Mouse (Mus musculus): ENCODE measurements at regions not wholly inside any gene's neighbourhood (a gene's known extent, or its start where the extent isn't known, plus 50 kb on each side); places are given as distances from the start of the nearest gene placed in this dataset.
"Not testable (repeated sequence)": the region's sequence is repeated elsewhere in the genome, so short reads cannot be mapped to it uniquely, and the experiment has no call there.

GRCm38 (mm10) chr15:93189266-93189855, 85.6 kb downstream of the Gxylt1 start:
- no peak for DNase-seq (ENCODE audit: low read depth, low spot score)

- DNase-seq (ENCODE audit: low read depth, low spot score): no peak
These were observed 98.8 kb downstream of the Gxylt1 start for GRCm38 (mm10) chr15:93176221-93176620.

DNA sequence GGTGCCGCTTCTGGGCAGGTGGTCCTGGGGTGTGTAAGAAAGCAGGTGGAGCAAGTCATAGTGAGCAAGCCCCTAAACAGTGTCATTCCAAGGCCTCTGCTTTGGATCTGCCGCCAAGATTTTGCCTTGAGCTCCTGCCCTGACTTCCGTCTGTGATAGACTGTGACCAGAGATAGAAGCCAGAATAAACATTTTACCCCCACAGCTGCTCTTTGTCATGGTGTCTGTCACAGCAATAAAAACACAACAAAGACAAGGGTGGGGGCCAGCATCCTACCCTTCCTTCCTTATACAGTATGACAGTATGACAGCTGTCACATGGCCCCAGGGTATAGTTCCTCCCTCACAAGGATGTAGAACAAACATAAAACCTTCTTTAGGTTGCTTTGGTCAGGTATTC, 106.2 kb downstream of the Gxylt1 start:
- no peak for DNase-seq (ENCODE audit: low read depth, low spot score)

GRCm38 (mm10) chr15:93167451-93167850, 107.5 kb downstream of the Gxylt1 start:
- DNase-seq (ENCODE audit: low read depth, low spot score): no peak

DNA sequence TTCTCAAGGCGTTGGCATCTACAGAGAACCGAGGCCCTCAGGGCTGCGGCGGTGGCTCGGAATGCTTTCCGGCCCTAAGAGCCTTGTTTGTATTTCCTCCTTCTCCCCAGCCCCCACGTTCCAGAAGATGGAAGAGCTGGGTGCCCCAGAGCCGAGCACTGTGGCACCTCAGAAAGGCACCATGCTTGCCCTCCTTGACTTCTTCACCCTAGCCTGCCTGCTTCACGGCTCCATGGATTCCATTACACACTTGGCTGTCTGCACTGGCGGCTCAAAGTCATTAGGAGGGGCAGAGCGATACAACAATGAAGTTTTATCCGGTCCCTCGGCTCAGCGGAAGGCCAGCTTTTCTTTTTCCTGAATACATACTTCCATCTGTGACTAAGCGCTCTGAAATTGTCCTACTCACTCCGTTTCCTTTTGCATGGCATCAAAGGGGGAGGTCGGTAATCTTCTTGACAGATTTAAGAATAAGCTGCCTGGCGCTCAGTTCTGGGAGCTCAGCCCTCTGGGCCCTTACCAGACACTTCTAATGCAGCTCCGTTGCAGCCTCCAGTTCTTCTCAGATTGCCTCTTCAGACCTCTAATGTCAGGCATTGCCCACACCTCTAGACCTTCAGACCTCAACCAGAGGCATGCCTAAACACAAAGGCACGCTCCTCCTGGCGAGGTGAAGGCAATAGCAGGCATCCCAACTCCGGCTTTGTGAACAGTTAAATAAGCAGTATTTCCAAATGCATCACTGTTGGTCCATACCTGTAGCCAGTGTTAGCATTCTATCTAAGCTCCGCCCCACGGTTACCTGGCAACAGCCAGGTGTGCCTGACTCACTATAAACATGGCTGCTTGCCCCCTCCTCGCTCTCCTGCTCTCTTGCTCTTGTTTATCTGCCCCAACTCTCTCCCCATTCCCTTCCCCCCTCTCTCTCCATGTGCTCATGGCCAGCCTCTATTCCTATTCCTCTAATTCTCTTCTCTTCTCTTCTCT, 112.8 kb downstream of the Gxylt1 start:
- no peak for DNase-seq (ENCODE audit: low read depth, low spot score)

DNA sequence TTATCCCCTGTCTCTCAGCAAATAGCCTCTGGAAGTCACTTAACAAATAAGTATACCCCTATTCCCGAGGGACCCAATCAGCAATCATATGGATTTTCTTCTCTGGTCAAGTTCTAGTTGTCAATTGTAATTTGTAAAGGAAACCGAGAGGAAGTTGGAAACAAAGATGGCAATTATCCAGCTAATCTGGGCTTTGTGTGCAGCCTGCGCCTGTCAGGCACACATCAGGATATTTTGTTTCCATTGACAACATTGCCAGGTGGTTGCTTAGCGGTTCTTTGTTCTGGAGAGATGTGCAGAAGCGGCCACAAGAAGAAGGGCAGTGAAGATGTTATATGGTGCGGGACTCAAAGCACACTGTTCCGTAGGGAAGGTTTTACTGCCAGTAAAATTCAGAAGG, 113.7 kb downstream of the Gxylt1 start:
- DNase-seq (ENCODE audit: low read depth, low spot score): no peak

GRCm38 (mm10) chr15:93155756-93156155, 119.2 kb downstream of the Gxylt1 start:
- no peak for DNase-seq (ENCODE audit: low read depth, low spot score)

- DNase-seq (ENCODE audit: low read depth, low spot score): no peak
These were observed 121.0 kb downstream of the Gxylt1 start for GRCm38 (mm10) chr15:93154022-93154421.

DNA sequence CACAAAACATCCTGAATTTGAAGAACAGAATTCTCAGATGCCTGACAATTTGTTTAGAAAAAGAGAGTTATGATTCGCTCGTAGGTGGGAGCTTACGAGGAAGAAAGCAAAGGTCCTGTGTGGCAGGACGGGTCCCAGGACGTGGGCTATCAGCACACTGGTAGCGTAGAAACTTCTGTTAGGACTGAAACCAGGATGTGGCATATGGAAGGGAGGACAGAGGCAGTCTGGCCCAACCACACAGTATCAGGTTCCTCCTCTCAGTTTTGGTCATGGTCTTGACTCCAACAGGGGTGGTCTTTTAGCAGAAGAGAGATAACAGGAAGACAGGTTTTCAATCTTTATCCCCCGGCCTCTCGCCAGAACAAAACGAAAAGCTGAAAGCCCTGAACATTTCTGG, 130.1 kb downstream of the Gxylt1 start:
- DNase-seq (ENCODE audit: low read depth, low spot score): no peak

DNA sequence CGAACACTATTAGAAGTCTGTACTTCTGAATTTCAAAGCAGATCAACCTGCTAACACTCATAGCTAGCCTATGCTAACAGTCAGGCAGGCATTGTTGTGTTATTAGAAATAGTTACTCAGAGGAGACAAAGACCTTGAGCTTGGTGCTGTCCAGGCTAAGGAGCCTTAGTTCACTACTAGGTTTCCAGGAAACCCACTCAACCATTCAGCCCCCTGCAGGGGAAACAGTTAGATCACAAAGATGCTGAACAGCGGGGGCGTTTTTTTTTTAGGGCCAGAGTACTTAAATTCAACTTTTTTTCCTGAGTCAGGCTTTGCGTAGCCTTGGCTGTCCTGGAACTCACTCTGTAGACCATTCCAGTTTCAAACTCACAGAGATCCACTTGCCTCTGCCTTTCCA, 130.7 kb downstream of the Gxylt1 start:
- no peak for DNase-seq (ENCODE audit: low read depth, low spot score)

DNA sequence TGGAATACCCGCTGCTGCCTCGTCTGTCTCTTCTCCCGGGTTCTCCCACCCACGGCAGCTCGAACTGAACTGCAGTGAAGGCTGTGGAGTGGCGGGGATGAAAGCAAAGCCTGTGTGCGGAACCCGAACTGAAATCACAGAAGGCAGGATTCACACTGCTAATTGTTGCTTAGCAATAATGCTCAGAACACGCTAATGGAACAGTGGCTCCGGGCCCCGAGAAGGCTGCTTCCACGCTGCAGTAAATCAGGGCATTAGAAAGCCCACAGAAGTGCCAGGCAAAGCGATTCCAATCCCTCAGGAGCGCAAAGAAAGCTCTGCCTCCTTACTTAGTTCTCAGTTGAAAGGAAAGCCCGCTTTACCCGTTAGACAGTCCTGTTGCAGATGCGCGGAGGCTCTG, 141.6 kb downstream of the Gxylt1 start:
- no peak for DNase-seq (ENCODE audit: low read depth, low spot score)

DNA sequence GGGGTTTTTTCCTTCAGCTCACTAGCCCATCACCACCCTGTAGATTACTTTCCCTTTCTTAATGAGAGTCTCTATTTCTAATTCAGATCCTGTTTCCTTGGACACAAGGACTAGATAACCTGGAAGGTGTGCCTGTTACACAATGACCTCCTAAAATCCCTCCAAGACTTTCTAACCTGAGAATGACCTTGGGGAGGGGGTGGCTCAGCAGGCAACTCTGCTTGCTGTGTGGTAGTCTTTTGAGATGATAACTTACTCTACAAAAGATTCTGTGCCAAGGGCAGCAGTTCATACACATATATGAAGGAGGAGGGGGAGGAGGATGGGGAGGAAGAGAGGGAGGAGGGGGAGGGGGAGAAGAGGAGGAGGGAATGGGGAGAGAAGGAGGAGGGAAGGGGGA, 143.9 kb downstream of the Gxylt1 start:
- DNase-seq (ENCODE audit: low read depth, low spot score): no peak

DNA sequence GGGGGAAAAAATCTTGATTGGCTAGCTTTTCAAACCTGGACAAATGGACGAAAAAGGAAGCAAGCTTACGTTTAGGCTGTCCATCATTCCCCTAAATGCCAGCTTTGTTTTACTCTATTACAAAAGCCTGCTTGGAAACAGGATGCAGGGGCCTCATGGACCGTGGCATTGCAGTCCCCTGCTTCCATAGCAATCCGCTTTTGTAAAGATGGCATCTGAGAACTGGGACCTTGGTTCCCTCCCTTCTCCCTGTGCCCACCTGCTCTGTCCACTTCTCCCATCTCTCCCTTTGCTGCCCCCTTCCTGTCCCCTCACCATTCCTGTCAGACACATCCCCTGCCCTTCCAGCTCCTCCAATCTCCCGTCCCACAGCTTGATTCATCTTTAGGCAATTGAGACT, 149.7 kb downstream of the Gxylt1 start:
- no peak for DNase-seq (ENCODE audit: low read depth, low spot score)

- DNase-seq (ENCODE audit: low read depth, low spot score): no peak
These were observed 153.8 kb downstream of the Gxylt1 start for GRCm38 (mm10) chr15:93121156-93121555.

- DNase-seq (ENCODE audit: low read depth, low spot score): not testable (repeated sequence)
These were observed 157.2 kb downstream of the Gxylt1 start for GRCm38 (mm10) chr15:93117806-93118205.

DNA sequence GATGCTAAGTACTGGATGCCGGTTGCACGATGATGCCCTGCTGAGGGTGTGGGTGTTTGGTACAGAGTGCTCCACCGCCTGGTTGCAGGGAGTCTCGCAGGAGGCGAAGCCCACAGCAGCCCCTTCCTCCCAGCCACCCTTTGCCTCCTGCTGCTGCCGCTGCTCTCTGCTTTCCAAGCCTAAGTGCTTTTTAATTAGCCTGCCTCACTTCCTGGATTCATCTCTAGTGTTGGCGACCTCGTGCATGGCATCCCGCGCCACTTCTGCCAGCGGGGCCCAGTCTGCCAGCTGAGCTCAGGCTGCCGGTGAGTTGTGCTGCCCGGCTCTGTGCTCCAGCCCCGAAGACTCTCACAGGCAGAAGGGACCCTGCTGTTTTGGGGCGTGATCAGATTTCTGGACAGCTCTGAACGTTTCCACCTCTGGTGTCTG, 159.3 kb downstream of the Gxylt1 start:
- no peak for DNase-seq (ENCODE audit: low read depth, low spot score)

DNA sequence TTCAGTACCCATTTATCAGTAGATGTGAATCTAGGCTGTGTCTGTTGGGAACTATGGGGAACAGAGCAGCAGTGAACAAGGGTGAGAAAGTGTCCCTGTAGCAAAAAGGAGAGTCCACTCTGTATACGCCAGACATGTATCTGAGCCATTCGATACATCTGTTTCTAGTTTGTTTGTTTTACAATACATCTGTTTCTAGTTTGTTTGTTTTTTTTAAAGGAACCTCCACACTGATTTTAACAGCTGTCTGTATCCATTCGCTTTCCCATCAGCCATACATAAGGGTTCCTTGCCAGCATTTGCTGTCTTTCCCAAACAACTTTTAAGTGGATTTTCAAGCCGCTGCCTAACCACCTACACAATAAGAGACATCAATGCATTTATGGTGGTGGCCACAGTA, 170.0 kb downstream of the Gxylt1 start:
- DNase-seq (ENCODE audit: low read depth, low spot score): no peak

GRCm38 (mm10) chr15:93103426-93103825, 171.6 kb downstream of the Gxylt1 start:
- DNase-seq (ENCODE audit: low read depth, low spot score): no peak

DNA sequence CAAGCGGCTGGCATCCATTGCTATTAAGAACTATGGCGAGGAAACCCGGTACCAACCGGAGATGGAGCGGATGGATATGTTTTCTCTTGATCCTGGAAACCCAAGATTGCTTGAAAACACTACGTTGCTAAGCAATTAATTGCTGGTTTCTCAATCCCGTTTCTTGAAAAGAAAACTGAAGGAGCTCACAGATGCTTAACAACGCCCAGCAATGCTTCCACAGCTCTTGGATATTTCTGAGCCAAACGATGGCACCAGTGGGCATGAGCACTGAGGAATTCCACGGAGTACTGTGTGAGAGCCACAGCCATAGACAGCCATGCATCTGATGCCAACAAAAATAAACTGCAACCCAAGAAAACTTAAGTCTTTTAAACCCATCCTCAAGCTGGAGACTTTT, 173.1 kb downstream of the Gxylt1 start:
- DNase-seq (ENCODE audit: low read depth, low spot score): no peak

GRCm38 (mm10) chr15:93100837-93101236, 174.1 kb downstream of the Gxylt1 start:
- no peak for DNase-seq (ENCODE audit: low read depth, low spot score)

DNA sequence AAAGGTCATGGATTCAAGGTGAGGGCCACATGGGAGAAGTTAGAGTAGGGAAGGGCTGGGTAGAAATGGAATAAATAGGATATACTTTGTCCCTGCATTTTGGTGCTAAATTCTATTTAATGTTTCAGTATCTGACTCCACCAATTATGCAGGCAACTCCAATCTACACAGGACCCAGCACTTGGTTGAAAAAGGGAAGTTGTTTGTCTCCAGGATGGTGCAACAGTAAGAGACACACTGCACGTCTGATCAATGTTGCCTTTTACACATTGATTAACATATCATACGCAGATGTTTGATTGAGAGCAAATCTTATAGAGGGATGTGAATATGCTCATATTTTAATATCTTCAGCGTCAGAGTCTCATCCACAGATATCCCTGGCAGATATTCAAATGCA, 175.1 kb downstream of the Gxylt1 start:
- no peak for DNase-seq (ENCODE audit: low read depth, low spot score)

DNA sequence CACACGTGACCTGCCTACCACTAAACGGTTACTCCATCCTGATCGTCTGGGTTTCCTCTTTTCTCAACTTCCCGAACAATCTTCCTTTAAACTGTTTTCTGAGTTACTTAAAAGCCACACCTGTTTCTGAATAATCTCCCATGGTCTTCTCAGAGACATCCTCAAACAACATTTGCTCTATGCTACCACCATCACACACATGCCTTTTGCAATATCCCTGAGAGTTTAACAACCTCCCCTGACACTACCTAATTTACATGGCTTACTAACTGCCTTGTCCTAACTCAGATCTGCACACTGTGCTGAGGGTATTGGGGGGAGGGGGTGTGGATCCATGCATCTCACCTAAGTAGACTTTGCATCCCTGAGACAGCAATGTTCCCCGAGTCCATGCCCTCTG, 178.6 kb downstream of the Gxylt1 start:
- no peak for DNase-seq (ENCODE audit: low read depth, low spot score)

DNA sequence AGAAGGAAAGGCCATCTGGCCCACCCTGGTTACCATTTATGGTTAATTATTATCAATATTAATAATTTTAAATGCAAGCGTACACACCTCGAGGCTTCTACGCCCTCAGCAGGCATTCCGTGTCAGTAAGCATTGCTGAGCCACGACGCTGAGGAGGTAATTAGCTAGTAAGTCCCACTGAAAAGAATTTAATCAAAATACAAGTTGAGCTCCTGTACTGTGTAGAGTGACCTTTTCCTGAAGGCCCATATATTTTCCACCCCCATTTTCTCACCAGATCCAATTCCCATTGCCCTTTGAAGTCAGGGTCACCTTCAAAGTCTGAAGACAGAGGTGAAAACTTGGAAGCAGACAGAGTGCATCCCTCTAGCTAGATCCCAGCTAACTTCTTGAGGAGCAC, 179.8 kb downstream of the Gxylt1 start:
- DNase-seq (ENCODE audit: low read depth, low spot score): no peak
